In genomic region chr9:90245206-90245605, GRCm38 (mm10) we compare ENCODE assay signal across 17 mouse cellular contexts. TPM values are rescaled to one million over a fixed set of nuclear protein-coding genes. Genes with fewer than 3 reads are reported as not detected.
DNase-seq lines count a peak whose midpoint lies in the region; ATAC-seq and TF ChIP-seq lines count a peak whose summit lies in the region.
"Had no signal": no experiment of that assay in that cellular context is flagged by ENCODE, and none has a peak within 500 bp of the region (broad histone marks: within the 10 kb centered on the region; RNA-seq: fewer than 3 reads in every experiment).

No protein-coding gene starts in this region.

- H3K9ac ChIP-seq in MEL (ENCODE audit: control insufficient read depth, low read depth, low read length, poor library complexity, severe bottlenecking), result no peak overlapping the region
- H3K9ac ChIP-seq in liver, embryonic 12.5 days, result no peak overlapping the region
- H3K9ac ChIP-seq: embryonic facial prominence, embryonic 13.5 days; heart, embryonic 15.5 days; hindbrain, embryonic 12.5 days; limb, embryonic 12.5 days; midbrain, embryonic 12.5 days had no signal

- TF ChIP-seq POLR2A in MEL (IDR thresholded peaks at IDR 0.05; ENCODE audit: control insufficient read depth in 1 of 2, insufficient read depth in 1 of 2, low read depth in 1 of 2, low read length in 2 of 2, poor library complexity in 1 of 2), result no peak

- no peak for TF ChIP-seq CTCF in MEL (IDR thresholded peaks at IDR 0.05 in 2 of 3, conservative IDR thresholded peaks at IDR 0.05 in 1 of 3; ENCODE audit: control insufficient read depth in 1 of 3, insufficient read depth in 1 of 3, low read depth in 2 of 3, low read length in 3 of 3, poor library complexity in 1 of 3, severe bottlenecking in 1 of 3)

- H3K4me3 ChIP-seq in MEL (ENCODE audit: control insufficient read depth in 1 of 2, insufficient read depth in 1 of 2, low read depth in 2 of 2, low read length in 2 of 2), result no peak overlapping the region
- no peak overlapping the region for H3K4me3 ChIP-seq in liver, embryonic 12.5 days
- H3K4me3 ChIP-seq in midbrain, embryonic 10.5 days, result no peak overlapping the region
- H3K4me3 ChIP-seq: embryonic facial prominence, embryonic 13.5 days; heart, embryonic 15.5 days; hindbrain, embryonic 12.5 days; limb, embryonic 12.5 days; midbrain, embryonic 12.5 days had no signal

- WGBS in liver, embryonic 12.5 days (ENCODE audit: insufficient replicate concordance), result 35% methylated on average over 6 of the region's 6 CpGs
- 94% methylated on average over 6 of the region's 6 CpGs for WGBS in midbrain, embryonic 10.5 days

- peaks cover 1% of the 10 kb centered on the region; the same call in 1 of the 2 replicates for H3K79me2 ChIP-seq in MEL (ENCODE audit: control insufficient read depth, insufficient read depth, low read length, poor library complexity)

- peak overlapping the region; percentile 7; the same call in 1 of the 2 replicates for H3K27ac ChIP-seq in MEL (ENCODE audit: control insufficient read depth, low read depth, low read length)
- H3K27ac ChIP-seq in liver, embryonic 12.5 days, result peak overlapping the region; percentile 100
- no peak overlapping the region for H3K27ac ChIP-seq in midbrain, embryonic 10.5 days (replicated peaks)
- H3K27ac ChIP-seq: embryonic facial prominence, embryonic 13.5 days; heart, embryonic 15.5 days; hindbrain, embryonic 12.5 days; limb, embryonic 12.5 days; midbrain, embryonic 12.5 days had no signal

- H3K4me1 ChIP-seq in MEL (ENCODE audit: control insufficient read depth in 1 of 2, insufficient read depth in 2 of 2, low read length in 2 of 2), result peaks cover 42 to 49% of the 10 kb centered on the region in 2 experiments
- peaks cover 96% of the 10 kb centered on the region for H3K4me1 ChIP-seq in liver, embryonic 12.5 days
- no peaks in the 10 kb centered on the region for H3K4me1 ChIP-seq in midbrain, embryonic 10.5 days
- H3K4me1 ChIP-seq: embryonic facial prominence, embryonic 13.5 days; hindbrain, embryonic 12.5 days; limb, embryonic 12.5 days; midbrain, embryonic 12.5 days had no signal

- H3K27me3 ChIP-seq in MEL (ENCODE audit: control insufficient read depth in 1 of 2, insufficient read depth in 2 of 2, low read length in 2 of 2), result no peaks in the 10 kb centered on the region
- no peaks in the 10 kb centered on the region for H3K27me3 ChIP-seq in liver, embryonic 12.5 days (replicated peaks)
- H3K27me3 ChIP-seq in midbrain, embryonic 10.5 days (ENCODE audit: low read depth, poor library complexity, severe bottlenecking), result no peaks in the 10 kb centered on the region
- H3K27me3 ChIP-seq: embryonic facial prominence, embryonic 13.5 days; heart, embryonic 15.5 days; hindbrain, embryonic 12.5 days; limb, embryonic 12.5 days; midbrain, embryonic 12.5 days had no signal

- H3K9me3 ChIP-seq in MEL (replicated peaks; ENCODE audit: insufficient read depth, low read length), result no peaks in the 10 kb centered on the region
- H3K9me3 ChIP-seq in liver, embryonic 12.5 days (replicated peaks), result no peaks in the 10 kb centered on the region
- no peaks in the 10 kb centered on the region for H3K9me3 ChIP-seq in midbrain, embryonic 10.5 days (replicated peaks)
- H3K9me3 ChIP-seq: embryonic facial prominence, embryonic 13.5 days; heart, embryonic 15.5 days; hindbrain, embryonic 12.5 days; limb, embryonic 12.5 days; midbrain, embryonic 12.5 days had no signal

- ATAC-seq in liver, embryonic 12.5 days, result no peak
- ATAC-seq in megakaryocyte progenitor cell, adult 5-6 weeks (replicated peaks; ENCODE audit: poor library complexity), result peak; percentile 40

- TF ChIP-seq EP300 in MEL (IDR thresholded peaks at IDR 0.05; ENCODE audit: low read depth in 1 of 2, low read length in 2 of 2), result no peak

- no peak for TF ChIP-seq RAD21 in MEL (IDR thresholded peaks at IDR 0.05; ENCODE audit: low read depth, low read length)

- H3K36me3 ChIP-seq in MEL (ENCODE audit: control insufficient read depth in 1 of 2, insufficient read depth in 2 of 2, low read length in 2 of 2), result peaks cover 3 to 50% of the 10 kb centered on the region in 2 experiments
- H3K36me3 ChIP-seq in liver, embryonic 12.5 days, result peaks cover 77% of the 10 kb centered on the region
- peaks cover 23% of the 10 kb centered on the region for H3K36me3 ChIP-seq in midbrain, embryonic 10.5 days
- H3K36me3 ChIP-seq: heart, embryonic 15.5 days; midbrain, embryonic 12.5 days had no signal

- peak; percentile 73 for DNase-seq in CD4-positive helper T cell, adult 2 months (ENCODE audit: low read depth, low spot score)
- DNase-seq in MEL (ENCODE audit: low read depth, low spot score), result peak; percentile 42
- no peak for DNase-seq in adrenal gland, postnatal 10 days
- no peak for DNase-seq in midbrain, embryonic 10.5 days (ENCODE audit: low spot score)
- DNase-seq in left cerebral cortex, adult 8-10 months (ENCODE audit: low spot score in 2 of 2), result no peak
- DNase-seq: cerebellum, adult 11 months; gastrocnemius, postnatal 25 days; kidney, adult 11 months; layer of hippocampus, postnatal 36 days; right cerebral cortex, postnatal 14 days had no signal

- no peak overlapping the region for H3K4me2 ChIP-seq in liver, embryonic 12.5 days
- H3K4me2 ChIP-seq: embryonic facial prominence, embryonic 13.5 days; heart, embryonic 15.5 days; hindbrain, embryonic 12.5 days; limb, embryonic 12.5 days; midbrain, embryonic 12.5 days had no signal

TF ChIP-seq in MEL, 35 proteins besides CTCF, POLR2A, EP300 and RAD21:
- TF ChIP-seq MEF2A (IDR thresholded peaks at IDR 0.05; ENCODE audit: extremely low read depth, insufficient replicate concordance, low read depth, low read length, poor library complexity, severe bottlenecking) (no peak), NRF1 (IDR thresholded peaks at IDR 0.05; ENCODE audit: insufficient read depth, low read depth, low read length, poor library complexity, severe bottlenecking) (no peak), UBTF (IDR thresholded peaks at IDR 0.05; ENCODE audit: borderline replicate concordance, insufficient read depth, low read depth, low read length) (no peak), TCF12 (IDR thresholded peaks at IDR 0.05; ENCODE audit: low read depth, low read length) (0 out of 2 replicates have a peak, but pooled peaks have one; percentile 5), TAL1 (IDR thresholded peaks at IDR 0.05; ENCODE audit: low read length) (0 out of 2 replicates have a peak, but pooled peaks have one; percentile 15)

RNA-seq across cellular contexts. Expression of gene Tbc1d2b, which starts 25.4 kb away (rescaled TPM):
- 6.5 and 7.1 TPM in 2 replicates for total RNA-seq in MEL (2012; rRNA removed)
- 10 to 100 TPM in 1 of 2 experiments, not detected in 1; 12.6 TPM for polyA plus RNA-seq in MEL (2012; ENCODE audit: insufficient read depth in 1 of 2, insufficient read length in 2 of 2, low read depth in 1 of 2, low replicate concordance in 2 of 2, missing spikeins in 1 of 2)
- polyA plus RNA-seq in liver, embryonic 12.5 days (2016; fragmentation: Nextera tagmentation; extraction: Ambion mirVana), result 11.0 and 12.2 TPM in 2 replicates
- 49.8 and 51.4 TPM in 2 replicates for total RNA-seq in megakaryocyte progenitor cell, adult 5-6 weeks (2015)
- total RNA-seq in megakaryocyte progenitor cell, adult 5-6 weeks (2017), result 46.2 and 56.7 TPM in 2 replicates
- 10 to 100 TPM; 33.0 to 34.9 TPM for total RNA-seq in adrenal gland, postnatal 10 days (2021)
- polyA plus RNA-seq in midbrain, embryonic 10.5 days (2016; fragmentation: Nextera tagmentation; extraction: Ambion mirVana), result 7.9 and 8.9 TPM in 2 replicates
- total RNA-seq in left cerebral cortex, adult 8-10 months (2022), result 10 to 100 TPM; 14.6 to 15.6 (median 15.3) TPM

Comparison
In these comparisons a context has a peak if more than half of its experiments do, and no peak if none do; other contexts are left out.
1. DNase-seq: peak in CD4-positive helper T cell, adult 2 months (single experiment) and MEL (single experiment); none in adrenal gland, postnatal 10 days (single experiment), midbrain, embryonic 10.5 days (single experiment) and left cerebral cortex, adult 8-10 months (0 of 2).